Mouse (Mus musculus) bone marrow, adult 2 months (tissue): ENCODE results near the gene Prkn.

ENCODE experiments used
- CTCF ChIP-seq: fragments of 200-500 bp; IDR thresholded peaks from 2 replicates; pipeline ENCODE4 v1.5.1; 2011; ENCODE audit warnings: low read length, control low read depth; ENCODE audit not compliant: control insufficient read depth, insufficient read depth
- POLR2A ChIP-seq: fragments of 200-500 bp; IDR thresholded peaks from 2 replicates; pipeline ENCODE4 v1.6.1; 2011; ENCODE audit warnings: low read depth, mild to moderate bottlenecking, control low read depth, low read length, borderline replicate concordance; ENCODE audit not compliant: control insufficient read depth

GRCm38 (mm10) chr17:11161436-11161835, 321.3 kb downstream of the Prkn start:
- TF ChIP-seq POLR2A (no peak), CTCF (no peak)
